Mouse (Mus musculus): Measurements from ENCODE around the gene Tsen2. TPM values are rescaled to one million over a fixed set of nuclear protein-coding genes. Genes with fewer than 3 reads are reported as not detected.

Gene Tsen2
- polyA plus RNA-seq, 1 experiment, result 5.0 TPM

GRCm38 (mm10) chr6:115506425-115506824, 38.0 kb upstream of the Tsen2 start:
- peaks cover 2% of the 10 kb centered on the region for H3K4me1 ChIP-seq (ENCODE audit: control insufficient read depth, insufficient read depth, low read length)
- TF ChIP-seq POLR2A (IDR thresholded peaks at IDR 0.05; ENCODE audit: borderline replicate concordance, control insufficient read depth, low read depth, low read length) (no peak), CTCF (IDR thresholded peaks at IDR 0.05; ENCODE audit: control insufficient read depth, insufficient read depth, low read length) (no peak)
- no peak overlapping the region for H3K4me3 ChIP-seq (replicated peaks; ENCODE audit: control insufficient read depth, low read depth, low read length)
- no peak overlapping the region for H3K27ac ChIP-seq (ENCODE audit: control insufficient read depth, insufficient read depth, low read depth, low read length, poor library complexity)
- 79% methylated on average over 1 of the region's 1 CpGs for WGBS

DNA sequence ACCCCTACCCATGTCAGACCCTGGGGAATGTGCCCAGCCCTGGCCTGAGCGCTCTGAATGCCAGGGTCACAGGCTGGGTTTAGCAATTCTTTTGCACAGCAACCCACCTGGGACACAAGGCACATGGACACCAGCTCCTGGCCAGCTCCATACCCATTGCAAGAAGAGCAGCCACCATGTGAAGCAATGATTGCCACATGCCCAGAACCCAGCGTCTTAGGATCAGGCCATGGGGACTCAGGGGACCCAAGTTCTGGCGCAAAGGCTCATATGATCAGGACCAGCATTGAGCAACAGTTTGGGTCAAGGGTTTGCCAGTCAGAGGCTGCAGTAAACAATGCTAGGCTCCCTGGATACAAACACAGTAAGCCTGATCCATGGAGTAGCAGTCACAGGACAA, 33.0 kb upstream of the Tsen2 start:
- TF ChIP-seq POLR2A (IDR thresholded peaks at IDR 0.05; ENCODE audit: borderline replicate concordance, control insufficient read depth, low read depth, low read length) (no peak), CTCF (IDR thresholded peaks at IDR 0.05; ENCODE audit: control insufficient read depth, insufficient read depth, low read length) (no peak)
- Histone ChIP-seq H3K4me3 (replicated peaks; ENCODE audit: control insufficient read depth, low read depth, low read length) (no peak overlapping the region), H3K4me1 (ENCODE audit: control insufficient read depth, insufficient read depth, low read length) (peaks cover 3% of the 10 kb centered on the region), H3K27ac (ENCODE audit: control insufficient read depth, insufficient read depth, low read depth, low read length, poor library complexity) (no peak overlapping the region)
- WGBS, result 57% methylated on average over 3 of the region's 3 CpGs

DNA sequence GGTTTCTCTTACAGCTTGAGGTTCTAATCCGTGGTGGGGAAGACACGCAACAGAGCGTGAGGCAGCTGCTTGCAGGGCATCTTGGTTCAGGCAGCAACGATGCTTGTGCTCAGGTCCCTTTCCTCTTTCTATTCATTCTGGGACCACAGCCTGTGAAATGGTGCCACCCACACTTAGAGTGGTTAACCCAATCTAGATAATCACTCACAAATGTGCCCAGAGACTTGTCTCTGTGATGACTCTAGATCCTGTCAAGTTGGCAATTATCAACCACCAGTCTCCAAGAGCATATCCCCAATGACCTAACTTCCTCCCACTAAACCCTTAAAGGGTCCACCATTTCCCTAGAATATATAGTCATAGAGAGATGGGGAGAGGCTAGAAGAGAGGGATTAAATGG, 31.3 kb upstream of the Tsen2 start:
- WGBS, result 67% methylated on average over 4 of the region's 4 CpGs

GRCm38 (mm10) chr6:115517904-115518303, 26.6 kb upstream of the Tsen2 start:
- 25% methylated on average over 4 of the region's 4 CpGs for WGBS
- TF ChIP-seq POLR2A (IDR thresholded peaks at IDR 0.05; ENCODE audit: borderline replicate concordance, control insufficient read depth, low read depth, low read length), result no peak
- no peak for TF ChIP-seq CTCF (IDR thresholded peaks at IDR 0.05; ENCODE audit: control insufficient read depth, insufficient read depth, low read length)
- Histone ChIP-seq H3K4me3 (replicated peaks; ENCODE audit: control insufficient read depth, low read depth, low read length) (no peak overlapping the region), H3K4me1 (ENCODE audit: control insufficient read depth, insufficient read depth, low read length) (peaks cover 15% of the 10 kb centered on the region), H3K27ac (ENCODE audit: control insufficient read depth, insufficient read depth, low read depth, low read length, poor library complexity) (no peak overlapping the region)

More for the DNA sequence above, 31.3 kb upstream of the Tsen2 start:
- TF ChIP-seq POLR2A (IDR thresholded peaks at IDR 0.05; ENCODE audit: borderline replicate concordance, control insufficient read depth, low read depth, low read length) (no peak), CTCF (IDR thresholded peaks at IDR 0.05; ENCODE audit: control insufficient read depth, insufficient read depth, low read length) (no peak)
- no peak overlapping the region for H3K27ac ChIP-seq (ENCODE audit: control insufficient read depth, insufficient read depth, low read depth, low read length, poor library complexity)
- H3K4me3 ChIP-seq (replicated peaks; ENCODE audit: control insufficient read depth, low read depth, low read length), result no peak overlapping the region
- peaks cover 5% of the 10 kb centered on the region for H3K4me1 ChIP-seq (ENCODE audit: control insufficient read depth, insufficient read depth, low read length)

GRCm38 (mm10) chr6:115518352-115518751, 26.1 kb upstream of the Tsen2 start:
- peaks cover 15% of the 10 kb centered on the region for H3K4me1 ChIP-seq (ENCODE audit: control insufficient read depth, insufficient read depth, low read length)
- TF ChIP-seq CTCF (IDR thresholded peaks at IDR 0.05; ENCODE audit: control insufficient read depth, insufficient read depth, low read length), result no peak
- TF ChIP-seq POLR2A (IDR thresholded peaks at IDR 0.05; ENCODE audit: borderline replicate concordance, control insufficient read depth, low read depth, low read length), result no peak
- 3% methylated on average over 2 of the region's 2 CpGs for WGBS
- H3K4me3 ChIP-seq (replicated peaks; ENCODE audit: control insufficient read depth, low read depth, low read length), result no peak overlapping the region
- H3K27ac ChIP-seq (ENCODE audit: control insufficient read depth, insufficient read depth, low read depth, low read length, poor library complexity), result no peak overlapping the region

DNA sequence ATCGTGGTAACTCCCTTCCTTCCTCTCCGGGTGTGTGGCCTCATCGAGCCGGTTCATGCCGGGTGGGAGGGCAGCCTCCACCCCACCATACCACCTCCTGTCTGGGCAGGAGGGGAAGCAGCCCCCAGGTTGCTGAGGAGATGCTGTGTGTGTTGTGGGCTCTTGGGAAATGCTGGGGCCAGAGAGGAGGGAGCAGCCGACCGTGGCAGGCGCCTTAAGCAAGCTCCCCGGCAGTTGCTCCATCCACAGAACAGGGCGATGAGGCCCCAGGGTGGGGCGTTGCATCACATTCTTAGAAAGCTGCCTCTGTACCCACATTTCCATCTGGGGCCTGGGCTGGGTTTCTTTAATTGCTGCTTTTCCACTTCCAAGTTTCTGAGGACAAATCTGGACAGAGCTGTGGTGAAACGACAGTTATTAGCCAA, 25.2 kb upstream of the Tsen2 start:
- TF ChIP-seq CTCF (IDR thresholded peaks at IDR 0.05; ENCODE audit: control insufficient read depth, insufficient read depth, low read length), result no peak
- TF ChIP-seq POLR2A (IDR thresholded peaks at IDR 0.05; ENCODE audit: borderline replicate concordance, control insufficient read depth, low read depth, low read length), result peak; percentile 33; the same call in 1 of the 2 replicates
- Histone ChIP-seq H3K4me1 (ENCODE audit: control insufficient read depth, insufficient read depth, low read length) (peaks cover 15% of the 10 kb centered on the region), H3K27ac (ENCODE audit: control insufficient read depth, insufficient read depth, low read depth, low read length, poor library complexity) (peak overlapping the region; percentile 42), H3K4me3 (replicated peaks; ENCODE audit: control insufficient read depth, low read depth, low read length) (peak overlapping the region; percentile 7)
- 1% methylated on average over 12 of the region's 12 CpGs for WGBS

DNA sequence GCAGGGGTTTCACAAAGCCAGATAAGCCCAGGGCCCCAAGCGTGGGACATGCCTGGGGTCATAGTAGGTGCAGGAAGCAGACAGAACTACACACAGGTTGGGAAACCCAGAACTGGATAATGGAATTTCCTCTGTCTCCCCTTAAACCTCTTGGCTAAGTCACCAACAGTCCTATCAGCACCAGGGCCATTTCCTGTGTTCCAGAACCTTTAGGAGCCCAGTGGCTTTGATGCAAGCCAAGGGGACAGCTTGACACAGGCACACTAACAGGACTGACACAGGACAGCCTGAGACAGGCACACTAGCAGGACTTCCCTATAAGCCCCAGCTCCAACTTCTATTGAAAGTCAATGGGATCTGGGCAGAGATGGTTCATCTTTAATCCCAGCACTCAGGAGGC, 22.5 kb upstream of the Tsen2 start:
- Histone ChIP-seq H3K4me3 (replicated peaks; ENCODE audit: control insufficient read depth, low read depth, low read length) (no peak overlapping the region), H3K27ac (ENCODE audit: control insufficient read depth, insufficient read depth, low read depth, low read length, poor library complexity) (no peak overlapping the region), H3K4me1 (ENCODE audit: control insufficient read depth, insufficient read depth, low read length) (peaks cover 16% of the 10 kb centered on the region)
- 61% methylated on average over 1 of the region's 1 CpGs for WGBS
- TF ChIP-seq CTCF (IDR thresholded peaks at IDR 0.05; ENCODE audit: control insufficient read depth, insufficient read depth, low read length) (no peak), POLR2A (IDR thresholded peaks at IDR 0.05; ENCODE audit: borderline replicate concordance, control insufficient read depth, low read depth, low read length) (no peak)

- 47% methylated on average over 6 of the region's 6 CpGs for WGBS
- Histone ChIP-seq H3K4me3 (replicated peaks; ENCODE audit: control insufficient read depth, low read depth, low read length) (no peak overlapping the region), H3K4me1 (ENCODE audit: control insufficient read depth, insufficient read depth, low read length) (peaks cover 16% of the 10 kb centered on the region), H3K27ac (ENCODE audit: control insufficient read depth, insufficient read depth, low read depth, low read length, poor library complexity) (no peak overlapping the region)
- TF ChIP-seq CTCF (IDR thresholded peaks at IDR 0.05; ENCODE audit: control insufficient read depth, insufficient read depth, low read length) (no peak), POLR2A (IDR thresholded peaks at IDR 0.05; ENCODE audit: borderline replicate concordance, control insufficient read depth, low read depth, low read length) (no peak)
Measured at GRCm38 (mm10) chr6:115522691-115523146, 21.7 kb upstream of the Tsen2 start.

DNA sequence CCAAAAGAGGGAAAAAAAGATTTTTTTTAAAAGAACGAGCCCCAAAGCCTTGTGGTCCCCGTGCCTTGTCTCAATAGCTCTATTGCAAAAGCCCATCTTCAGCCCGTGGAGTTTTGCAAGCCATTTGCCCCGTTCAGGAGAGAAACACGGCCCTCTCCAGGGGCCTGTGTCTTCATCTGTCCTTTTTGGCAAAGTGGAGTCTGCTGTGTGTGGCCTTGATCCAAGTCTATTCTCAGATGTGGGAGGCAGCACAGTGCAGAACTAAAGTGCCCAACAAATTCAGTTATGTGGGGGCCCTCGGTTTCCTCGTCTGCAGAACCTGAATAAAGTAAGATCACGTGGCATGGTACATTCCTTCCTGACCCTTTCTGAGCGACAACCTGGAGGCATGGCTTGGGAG, 21.3 kb upstream of the Tsen2 start:
- Histone ChIP-seq H3K4me1 (ENCODE audit: control insufficient read depth, insufficient read depth, low read length) (peaks cover 14% of the 10 kb centered on the region), H3K27ac (ENCODE audit: control insufficient read depth, insufficient read depth, low read depth, low read length, poor library complexity) (no peak overlapping the region), H3K4me3 (replicated peaks; ENCODE audit: control insufficient read depth, low read depth, low read length) (no peak overlapping the region)
- 14% methylated on average over 9 of the region's 9 CpGs for WGBS
- no peak for TF ChIP-seq POLR2A (IDR thresholded peaks at IDR 0.05; ENCODE audit: borderline replicate concordance, control insufficient read depth, low read depth, low read length)
- TF ChIP-seq CTCF (IDR thresholded peaks at IDR 0.05; ENCODE audit: control insufficient read depth, insufficient read depth, low read length), result no peak

All from bone marrow, adult 2 months (tissue).